Mouse (Mus musculus): ENCODE measurements around the gene Plin4. TPM values are rescaled to one million over a fixed set of nuclear protein-coding genes. Genes with fewer than 3 reads are reported as not detected.
"Not testable (repeated sequence)": the region's sequence is repeated elsewhere in the genome, so short reads cannot be mapped to it uniquely, and the experiment has no call there.

Plin4 gene
- polyA plus RNA-seq, 1 experiment from 2014 or later: 0.10 TPM

- Histone ChIP-seq H3K27ac (ENCODE audit: low read depth, low read length) (no peak overlapping the region), H3K4me1 (ENCODE audit: control insufficient read depth, insufficient read depth, low read depth, low read length) (no peaks in the 10 kb centered on the region; the same call in 1 of the 2 replicates), H3K4me3 (ENCODE audit: low read length) (no peak overlapping the region), H3K9ac (ENCODE audit: low read depth, low read length) (no peak overlapping the region), H3K27me3 (replicated peaks; ENCODE audit: control insufficient read depth, insufficient read depth, low read length) (no peaks in the 10 kb centered on the region), H3K4me2 (ENCODE audit: low read length) (no peak overlapping the region), H3K36me3 (ENCODE audit: control insufficient read depth, insufficient read depth, low read length) (peaks cover 4% of the 10 kb centered on the region), H3K9me3 (ENCODE audit: control insufficient read depth, low read length) (no peaks in the 10 kb centered on the region)
- 57% methylated on average over 2 of the region's 2 CpGs for WGBS
- ATAC-seq: no peak
Measured at GRCm38 (mm10) chr17:56107736-56108135, 1.9 kb downstream of the Plin4 start.

DNA sequence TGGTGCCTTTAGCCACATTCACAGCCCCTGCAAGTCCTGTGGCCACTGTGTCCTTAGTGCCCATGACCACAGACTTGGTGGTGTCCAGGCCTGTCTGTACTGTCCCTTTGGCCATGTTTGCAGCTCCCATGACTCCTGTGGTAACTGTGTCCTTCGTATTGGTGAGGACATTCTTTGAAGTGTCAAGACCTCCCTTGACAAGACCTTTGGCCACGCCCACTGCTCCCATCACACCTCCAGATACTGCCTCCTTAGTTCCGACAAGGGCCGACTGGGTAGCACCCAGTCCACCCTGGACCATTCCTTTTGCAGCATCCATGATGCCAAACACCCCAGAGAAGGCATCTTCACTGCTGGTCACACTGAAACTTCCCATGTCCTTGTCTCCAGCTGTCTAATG is 2.6 kb downstream of the Plin4 start:
- no peak for ATAC-seq
- Histone ChIP-seq H3K9ac (ENCODE audit: low read depth, low read length) (no peak overlapping the region), H3K4me1 (ENCODE audit: control insufficient read depth, insufficient read depth, low read depth, low read length) (no peaks in the 10 kb centered on the region; the same call in 1 of the 2 replicates), H3K4me3 (ENCODE audit: low read length) (no peak overlapping the region), H3K27me3 (replicated peaks; ENCODE audit: control insufficient read depth, insufficient read depth, low read length) (no peaks in the 10 kb centered on the region), H3K9me3 (ENCODE audit: control insufficient read depth, low read length) (no peaks in the 10 kb centered on the region), H3K36me3 (ENCODE audit: control insufficient read depth, insufficient read depth, low read length) (peaks cover 9% of the 10 kb centered on the region), H3K4me2 (ENCODE audit: low read length) (no peak overlapping the region), H3K27ac (ENCODE audit: low read depth, low read length) (no peak overlapping the region)
- 85% methylated on average over 4 of the region's 4 CpGs for WGBS

DNA sequence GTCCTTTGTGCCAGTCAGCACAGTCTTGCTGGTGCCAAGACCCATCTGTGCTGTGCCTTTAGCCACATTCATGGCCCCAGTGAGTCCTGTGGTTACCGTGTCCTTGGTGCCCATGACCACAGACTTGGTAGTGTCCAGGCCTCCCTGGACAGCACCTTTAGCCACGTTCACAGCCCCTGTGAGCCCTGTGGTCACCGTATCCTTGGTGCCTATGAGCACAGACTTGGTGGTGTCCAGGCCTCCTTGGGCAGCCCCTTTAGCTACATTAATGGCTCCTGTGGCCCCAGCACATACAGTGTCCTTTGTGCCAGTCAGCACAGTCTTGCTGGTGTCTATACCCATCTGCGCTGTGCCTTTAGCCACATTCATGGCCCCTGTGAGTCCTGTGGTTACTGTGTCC is 3.2 kb downstream of the Plin4 start:
- WGBS: 94% methylated on average over 4 of the region's 4 CpGs
- not testable (repeated sequence) for H3K27me3 ChIP-seq (replicated peaks; ENCODE audit: control insufficient read depth, insufficient read depth, low read length); H3K9ac ChIP-seq (ENCODE audit: low read depth, low read length); H3K4me3 ChIP-seq (ENCODE audit: low read length); H3K9me3 ChIP-seq (ENCODE audit: control insufficient read depth, low read length); H3K27ac ChIP-seq (ENCODE audit: low read depth, low read length); H3K4me1 ChIP-seq (ENCODE audit: control insufficient read depth, insufficient read depth, low read depth, low read length); H3K4me2 ChIP-seq (ENCODE audit: low read length); ATAC-seq
- peaks cover 12% of the 10 kb centered on the region for H3K36me3 ChIP-seq (ENCODE audit: control insufficient read depth, insufficient read depth, low read length)

GRCm38 (mm10) chr17:56104821-56105220 is 4.8 kb downstream of the Plin4 start:
- H3K36me3 ChIP-seq (ENCODE audit: control insufficient read depth, insufficient read depth, low read length): peaks cover 25% of the 10 kb centered on the region
- not testable (repeated sequence) for H3K4me1 ChIP-seq (ENCODE audit: control insufficient read depth, insufficient read depth, low read depth, low read length); H3K4me2 ChIP-seq (ENCODE audit: low read length); ATAC-seq; H3K9ac ChIP-seq (ENCODE audit: low read depth, low read length); H3K4me3 ChIP-seq (ENCODE audit: low read length); H3K27ac ChIP-seq (ENCODE audit: low read depth, low read length); H3K9me3 ChIP-seq (ENCODE audit: control insufficient read depth, low read length); H3K27me3 ChIP-seq (replicated peaks; ENCODE audit: control insufficient read depth, insufficient read depth, low read length)
- 100% methylated on average over 2 of the region's 5 CpGs for WGBS

- Histone ChIP-seq H3K4me3 (ENCODE audit: low read length) (no peak overlapping the region), H3K9me3 (ENCODE audit: control insufficient read depth, low read length) (no peaks in the 10 kb centered on the region), H3K4me1 (ENCODE audit: control insufficient read depth, insufficient read depth, low read depth, low read length) (no peaks in the 10 kb centered on the region), H3K36me3 (ENCODE audit: control insufficient read depth, insufficient read depth, low read length) (peaks cover 34% of the 10 kb centered on the region), H3K27me3 (replicated peaks; ENCODE audit: control insufficient read depth, insufficient read depth, low read length) (no peaks in the 10 kb centered on the region), H3K4me2 (ENCODE audit: low read length) (no peak overlapping the region), H3K9ac (ENCODE audit: low read depth, low read length) (no peak overlapping the region), H3K27ac (ENCODE audit: low read depth, low read length) (no peak overlapping the region)
- 97% methylated on average over 8 of the region's 8 CpGs for WGBS
- no peak for ATAC-seq
Measured at GRCm38 (mm10) chr17:56103465-56104285, 5.9 kb downstream of the Plin4 start.

- Histone ChIP-seq H3K4me1 (ENCODE audit: control insufficient read depth, insufficient read depth, low read depth, low read length) (no peaks in the 10 kb centered on the region), H3K36me3 (ENCODE audit: control insufficient read depth, insufficient read depth, low read length) (peaks cover 39% of the 10 kb centered on the region), H3K4me2 (ENCODE audit: low read length) (no peak overlapping the region), H3K9ac (ENCODE audit: low read depth, low read length) (no peak overlapping the region), H3K27ac (ENCODE audit: low read depth, low read length) (no peak overlapping the region), H3K9me3 (ENCODE audit: control insufficient read depth, low read length) (no peaks in the 10 kb centered on the region), H3K27me3 (replicated peaks; ENCODE audit: control insufficient read depth, insufficient read depth, low read length) (no peaks in the 10 kb centered on the region), H3K4me3 (ENCODE audit: low read length) (no peak overlapping the region)
- whole genome bisulfite sequencing: 94% methylated on average over 9 of the region's 9 CpGs
- no peak for ATAC-seq
Measured at GRCm38 (mm10) chr17:56102927-56103326, 6.7 kb downstream of the Plin4 start.

GRCm38 (mm10) chr17:56102158-56102557 is 7.4 kb downstream of the Plin4 start:
- Histone ChIP-seq H3K27me3 (replicated peaks; ENCODE audit: control insufficient read depth, insufficient read depth, low read length) (no peaks in the 10 kb centered on the region), H3K27ac (ENCODE audit: low read depth, low read length) (no peak overlapping the region), H3K9me3 (ENCODE audit: control insufficient read depth, low read length) (no peaks in the 10 kb centered on the region), H3K36me3 (ENCODE audit: control insufficient read depth, insufficient read depth, low read length) (peaks cover 46% of the 10 kb centered on the region), H3K4me1 (ENCODE audit: control insufficient read depth, insufficient read depth, low read depth, low read length) (no peaks in the 10 kb centered on the region), H3K4me3 (ENCODE audit: low read length) (no peak overlapping the region), H3K9ac (ENCODE audit: low read depth, low read length) (no peak overlapping the region), H3K4me2 (ENCODE audit: low read length) (no peak overlapping the region)
- 95% methylated on average over 5 of the region's 5 CpGs for WGBS
- ATAC-seq: no peak

GRCm38 (mm10) chr17:56100811-56101210 is 8.8 kb downstream of the Plin4 start:
- no peak overlapping the region for H3K9ac ChIP-seq (ENCODE audit: low read depth, low read length)
- H3K9me3 ChIP-seq (ENCODE audit: control insufficient read depth, low read length): no peaks in the 10 kb centered on the region
- H3K36me3 ChIP-seq (ENCODE audit: control insufficient read depth, insufficient read depth, low read length): peaks cover 55% of the 10 kb centered on the region
- ATAC-seq: no peak
- no peak overlapping the region for H3K4me3 ChIP-seq (ENCODE audit: low read length)
- H3K4me1 ChIP-seq (ENCODE audit: control insufficient read depth, insufficient read depth, low read depth, low read length): no peaks in the 10 kb centered on the region
- no peaks in the 10 kb centered on the region for H3K27me3 ChIP-seq (replicated peaks; ENCODE audit: control insufficient read depth, insufficient read depth, low read length)
- no peak overlapping the region for H3K27ac ChIP-seq (ENCODE audit: low read depth, low read length)
- 96% methylated on average over 3 of the region's 3 CpGs for WGBS
- H3K4me2 ChIP-seq (ENCODE audit: low read length): no peak overlapping the region

GRCm38 (mm10) chr17:56098711-56099572 is 10.7 kb downstream of the Plin4 start:
- H3K9me3 ChIP-seq (ENCODE audit: control insufficient read depth, low read length): no peaks in the 10 kb centered on the region
- peaks cover 57% of the 10 kb centered on the region for H3K36me3 ChIP-seq (ENCODE audit: control insufficient read depth, insufficient read depth, low read length)
- H3K9ac ChIP-seq (ENCODE audit: low read depth, low read length): no peak overlapping the region

More at GRCm38 (mm10) chr17:56098711-56099572, 10.7 kb downstream of the Plin4 start:
- Histone ChIP-seq H3K4me2 (ENCODE audit: low read length) (no peak overlapping the region), H3K27me3 (replicated peaks; ENCODE audit: control insufficient read depth, insufficient read depth, low read length) (no peaks in the 10 kb centered on the region), H3K27ac (ENCODE audit: low read depth, low read length) (no peak overlapping the region), H3K4me3 (ENCODE audit: low read length) (no peak overlapping the region), H3K4me1 (ENCODE audit: control insufficient read depth, insufficient read depth, low read depth, low read length) (no peaks in the 10 kb centered on the region)
- WGBS: 93% methylated on average over 15 of the region's 15 CpGs
- ATAC-seq: no peak
